Mouse (Mus musculus) T-cell, adult 66 days (primary cell): ENCODE measurements around the gene Pnlip. TPM values are rescaled to one million over a fixed set of nuclear protein-coding genes. Genes with fewer than 3 reads are reported as not detected.

Experiments used
- total RNA-seq, 2 experiments: library from RNA; stranded (reverse); gene quantifications; 3 replicates in 1 of 2; 4 replicates in 1 of 2; pipeline ENCODE4 v1.2.4; 2023

Pnlip gene
- not detected for total RNA-seq

GRCm38 (mm10) chr19:58652198-58652597, at the start of gene Pnlip:
Pnlip (plus strand) TSS chr19:58652498.

DNA sequence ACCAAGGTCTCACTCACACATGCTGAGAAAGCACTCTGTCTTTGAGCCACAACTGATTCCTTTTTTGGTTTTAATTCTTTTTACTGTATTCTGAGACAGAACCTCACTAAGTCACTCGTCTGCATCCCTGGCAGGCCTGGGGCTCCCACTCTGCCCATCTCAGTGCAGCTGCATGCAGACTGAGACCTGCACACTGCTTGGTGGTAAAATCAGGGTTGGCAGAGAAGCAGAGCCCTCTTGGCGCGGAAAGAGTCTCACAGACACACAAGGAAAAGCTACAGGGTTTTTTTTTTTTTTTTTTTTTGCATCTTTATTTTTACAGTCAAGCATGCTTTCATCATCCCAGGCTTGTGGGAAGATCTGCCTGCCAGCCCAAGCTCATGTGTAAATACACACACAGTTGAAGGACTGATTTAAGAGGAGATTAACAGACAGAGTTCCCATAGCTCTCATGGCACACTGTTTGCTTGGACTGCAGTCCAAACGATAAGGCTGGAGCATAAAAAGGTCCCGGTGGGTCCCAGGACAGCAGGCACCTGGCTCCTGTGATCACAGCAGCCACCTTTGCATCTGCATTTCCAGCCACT, 76.2 kb downstream of the Pnlip start, which contains the start of gene Pnliprp1:
TSS of gene Pnliprp1 (plus strand) at position 443 of the 587 bp plus-strand sequence.

Other genes starting within 250 kb of the Pnlip start
- not detected for gene Gfra1, start 196.6 kb upstream of the Pnlip start, total RNA-seq
- not detected for gene Ccdc172, start 140.5 kb upstream of the Pnlip start, total RNA-seq
- not detected for gene Pnliprp1, start 76.4 kb downstream of the Pnlip start, total RNA-seq
- gene Pnliprp2, start 107.2 kb downstream of the Pnlip start, total RNA-seq = not detected
- not detected for gene 1700019N19Rik, start 142.0 kb downstream of the Pnlip start, total RNA-seq